Mouse (Mus musculus) liver, embryonic 14.5 days (tissue): ENCODE measurements around the gene Rgs11. TPM values are rescaled to one million over a fixed set of nuclear protein-coding genes. Genes with fewer than 3 reads are reported as not detected.
"Not testable (repeated sequence)": the region's sequence is repeated elsewhere in the genome, so short reads cannot be mapped to it uniquely, and the experiment has no call there.

Source experiments
- ATAC-seq: fragments of 200-750 bp; cut with Nextera tagmentation; 2 replicates; pipeline ENCODE4 v1.8.0; 2017; ENCODE audit warnings: moderate number of reproducible peaks, mild to moderate bottlenecking, moderate library complexity; ENCODE audit not compliant: insufficient read depth
- DNase-seq, 3 experiments: peaks; one replicate each; pipeline ENCODE4 v3.0.0-alpha.2; 2012 to 2013; ENCODE audit warnings: low read depth in 3 of 3, low spot score in 3 of 3
- H3K27ac ChIP-seq: fragments of 300-500 bp; sonication (generic); 2 replicates; pipeline ENCODE4 v1.5.1; 2014; ENCODE audit warnings: moderate library complexity, mild to moderate bottlenecking, control low read depth, inconsistent platforms
- H3K27me3 ChIP-seq: fragments of 300-500 bp; sonication (generic); 2 replicates; pipeline ENCODE4 v1.6.1; 2014; ENCODE audit warnings: mild to moderate bottlenecking, low read length, moderate library complexity; ENCODE audit not compliant: control insufficient read depth, insufficient read depth
- H3K36me3 ChIP-seq: fragments of 300-500 bp; sonication (generic); replicated peaks from 2 replicates; pipeline ENCODE4 v1.6.1; 2014; ENCODE audit warnings: low read depth; ENCODE audit not compliant: control insufficient read depth, insufficient read depth
- H3K4me1 ChIP-seq, 2 experiments: fragments of 200-500 bp in 1 of 2; fragments of 300-500 bp in 1 of 2; sonication (generic) in 1 of 2; replicated peaks; 2 replicates each; pipeline ENCODE4 v1.6.1; 2012 to 2014; ENCODE audit warnings: antibody characterized with exemption in 1 of 2, inconsistent platforms in 1 of 2, low read length in 1 of 2; ENCODE audit not compliant: control insufficient read depth in 2 of 2, insufficient read depth in 2 of 2
- H3K4me2 ChIP-seq: fragments of 300-500 bp; sonication (generic); 2 replicates; pipeline ENCODE4 v1.6.1; 2014; ENCODE audit warnings: low read depth, mild to moderate bottlenecking, control low read depth, moderate library complexity
- H3K4me3 ChIP-seq, 2 experiments: fragments of 200-500 bp in 1 of 2; fragments of 300-500 bp in 1 of 2; sonication (generic) in 1 of 2; 2 replicates each; pipeline ENCODE4 v1.5.1; 2012 to 2014; ENCODE audit warnings: low read depth in 2 of 2, low read length in 2 of 2, mild to moderate bottlenecking in 2 of 2, control low read depth in 1 of 2, inconsistent platforms in 1 of 2, moderate library complexity in 1 of 2; ENCODE audit not compliant: insufficient read depth in 1 of 2
- H3K9ac ChIP-seq: fragments of 300-500 bp; sonication (generic); replicated peaks from 2 replicates; pipeline ENCODE4 v1.6.1; 2014; ENCODE audit warnings: mild to moderate bottlenecking, control low read depth, moderate library complexity
- H3K9me3 ChIP-seq: fragments of 300-500 bp; sonication (generic); 2 replicates; pipeline ENCODE4 v1.6.1; 2016; ENCODE audit warnings: low read length, mixed read lengths; ENCODE audit not compliant: control insufficient read depth
- CTCF ChIP-seq: IDR thresholded peaks from 2 replicates; pipeline ENCODE4 v1.5.1; 2016; ENCODE audit warnings: antibody characterized with exemption, low read depth, control low read depth
- EP300 ChIP-seq: IDR thresholded peaks from 2 replicates; pipeline ENCODE4 v1.6.1; 2016; ENCODE audit warnings: antibody characterized with exemption, low read depth
- WGBS: fragments of 180-500 bp; shearing (Covaris S2); extraction: QIAGEN DNeasy Blood & Tissue Kit; methylation state at CpG from one replicate; pipeline ENCODE4 v1.1.7; 2014; ENCODE audit not compliant: insufficient replicate concordance; 5-methylcytosine and 5-hydroxymethylcytosine counted together
- polyA plus RNA-seq, 2 experiments: library from polyadenylated mRNA; depleted of rRNA in 1 of 2; stranded (reverse) in 1 of 2; unstranded in 1 of 2; fragments of >200 nt; fragmentation: Nextera tagmentation in 1 of 2; extraction: Ambion mirVana in 1 of 2; gene quantifications; 2 replicates each; pipeline versions ENCODE4 v1.2.1 to v1.2.3; 2012 to 2014

The Rgs11 gene
- polyA plus RNA-seq (2012; rRNA removed) (0.35 and 0.48 TPM in 2 replicates), polyA plus RNA-seq (2014; fragmentation: Nextera tagmentation; extraction: Ambion mirVana) (0.10 and 0.28 TPM in 2 replicates)

DNA sequence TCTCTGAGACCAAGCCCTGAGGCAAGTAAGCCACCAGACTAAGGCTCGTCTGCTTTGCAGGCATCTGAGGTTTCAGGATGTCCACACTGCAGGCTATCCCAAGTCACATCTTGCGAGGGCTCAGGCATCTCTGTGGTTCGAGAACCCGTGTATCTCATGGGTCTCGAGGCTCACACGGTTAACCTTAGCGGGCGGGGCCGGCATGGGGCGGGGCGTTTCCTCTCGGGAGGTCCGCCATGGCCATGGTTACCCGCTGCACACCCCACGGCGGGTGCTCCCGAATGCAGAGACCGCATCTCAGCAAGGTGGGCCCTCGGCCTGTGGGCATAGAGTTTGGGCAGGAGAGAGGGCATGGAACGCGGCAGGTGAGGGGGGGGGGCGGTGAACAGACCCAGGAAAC, at the start of gene Rgs11:
Rgs11 (plus strand) TSS at position 215 of the 400 bp plus-strand sequence.
- ATAC-seq = no peak
- Histone ChIP-seq H3K4me2 (peak within 1 kb of the TSS; percentile 74), H3K27me3 (peaks cover 36% of the 10 kb centered on the region), H3K27ac (no peak within 1 kb of the TSS), H3K9me3 (no peaks in the 10 kb centered on the region), H3K4me1 (peaks cover 28 to 36% of the 10 kb centered on the region in 2 experiments), H3K9ac (peak within 1 kb of the TSS; percentile 7; the same call in 1 of the 2 replicates), H3K4me3 (peak within 1 kb of the TSS; percentile 38 to 50), H3K36me3 (peaks cover 1% of the 10 kb centered on the region; the same call in 1 of the 2 replicates)
- TF ChIP-seq EP300 (no peak), CTCF (no peak)
- WGBS = under 1% methylated on average over 22 of the region's 22 CpGs
- DNase-seq = no peak

DNA sequence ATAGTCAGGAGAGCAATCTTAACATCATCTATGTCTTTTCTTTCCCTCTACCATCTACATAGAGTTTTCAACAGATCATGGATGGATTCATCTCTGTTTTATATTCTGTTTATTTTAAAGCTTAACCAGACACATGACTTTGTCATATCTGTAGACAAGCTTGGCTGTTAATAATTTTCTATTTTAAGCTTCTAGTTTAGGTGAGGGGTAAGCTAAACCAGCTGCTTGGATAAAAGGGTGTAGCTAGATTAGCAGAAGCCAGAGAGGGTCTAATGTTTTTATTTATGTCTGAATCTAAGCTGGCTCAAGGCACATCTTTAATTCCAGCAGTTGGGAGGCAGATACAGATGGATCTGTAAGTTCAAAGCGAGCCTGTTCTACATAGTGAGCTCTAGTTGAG, 40.0 kb upstream of the Rgs11 start:
- no peak for ATAC-seq
- Histone ChIP-seq H3K4me2 (no peak overlapping the region), H3K27ac (no peak overlapping the region), H3K4me1 (no peaks in the 10 kb centered on the region), H3K36me3 (no peaks in the 10 kb centered on the region), H3K9ac (no peak overlapping the region), H3K4me3 (no peak overlapping the region), H3K27me3 (no peaks in the 10 kb centered on the region), H3K9me3 (no peaks in the 10 kb centered on the region)
- DNase-seq = no peak
- TF ChIP-seq EP300 (no peak), CTCF (no peak)
- 83% methylated on average over 1 of the region's 1 CpGs for WGBS

DNA sequence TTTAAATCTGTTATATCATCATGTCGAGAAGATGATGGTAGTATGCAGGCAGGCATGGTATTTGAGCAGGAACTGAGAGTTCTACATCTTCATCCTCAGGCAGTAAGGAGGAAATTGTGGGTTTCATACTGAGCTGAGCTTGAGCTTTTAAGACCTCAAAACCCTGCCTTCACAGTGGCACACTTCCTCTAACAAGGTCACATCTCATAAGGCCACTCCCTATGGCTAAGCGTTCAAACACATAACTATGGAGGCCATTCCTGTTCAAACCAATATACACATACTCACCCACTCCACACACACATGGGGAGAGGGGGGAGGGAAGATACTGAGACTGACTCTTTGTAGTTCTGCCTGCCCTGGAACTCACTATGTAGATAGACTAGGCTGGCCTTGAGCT, 34.7 kb upstream of the Rgs11 start:
- TF ChIP-seq CTCF = no peak
- no peak for TF ChIP-seq EP300
- no peaks in the 10 kb centered on the region for H3K9me3 ChIP-seq
- DNase-seq (peak in 2 of 3 experiments; percentile 5 to 31), ATAC-seq (no peak)
- no peak overlapping the region for H3K27ac ChIP-seq
- no peaks in the 10 kb centered on the region for H3K4me1 ChIP-seq
- H3K4me3 ChIP-seq = no peak overlapping the region
- H3K27me3 ChIP-seq = no peaks in the 10 kb centered on the region
- H3K4me2 ChIP-seq = no peak overlapping the region
- WGBS = 15% methylated on average over 2 of the region's 2 CpGs
- H3K36me3 ChIP-seq = no peaks in the 10 kb centered on the region
- H3K9ac ChIP-seq = no peak overlapping the region

DNA sequence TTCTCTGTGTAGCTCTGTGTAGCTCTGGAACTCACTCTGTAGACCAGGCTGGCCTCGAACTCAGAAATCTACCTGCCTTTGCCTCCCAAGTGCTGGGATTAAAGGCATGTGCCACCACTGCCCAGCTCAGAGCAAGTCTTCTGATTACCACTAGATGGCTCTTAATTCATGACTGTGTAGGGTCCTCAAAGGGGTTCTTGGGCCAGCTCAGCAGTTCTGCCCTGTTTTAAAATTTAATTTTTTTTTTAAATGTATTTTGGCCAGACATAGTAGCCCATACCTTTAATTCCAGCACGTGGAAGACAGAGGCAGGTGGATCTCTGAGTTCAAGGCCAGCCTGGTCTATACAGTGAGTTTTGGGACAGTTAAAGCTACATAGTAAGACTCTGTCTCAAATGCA, 27.5 kb upstream of the Rgs11 start:
- TF ChIP-seq CTCF = peak; percentile 40
- WGBS = 70% methylated on average over 2 of the region's 2 CpGs
- H3K27me3 ChIP-seq, H3K4me3 ChIP-seq, H3K4me1 ChIP-seq, H3K27ac ChIP-seq, H3K9ac ChIP-seq, H3K9me3 ChIP-seq, DNase-seq, ATAC-seq, H3K4me2 ChIP-seq, H3K36me3 ChIP-seq: not testable (repeated sequence)

DNA sequence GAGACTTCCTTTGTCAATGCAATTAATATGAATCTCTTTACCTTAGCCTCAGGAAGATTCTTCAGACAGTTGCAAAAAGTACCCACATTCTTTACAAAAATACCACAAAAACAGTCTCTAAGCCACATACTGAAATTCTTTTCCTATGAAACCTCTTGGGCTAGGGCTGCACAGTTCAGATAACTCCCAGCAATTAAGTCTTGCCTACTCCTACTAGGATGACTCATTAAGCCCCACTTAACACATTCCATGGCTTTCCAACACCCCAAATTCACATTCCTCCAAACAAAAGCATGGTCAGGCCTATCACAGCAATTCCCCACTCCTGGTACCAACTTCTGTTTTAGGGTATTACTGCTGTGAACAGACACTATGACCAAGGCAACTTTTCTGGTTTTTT, 24.1 kb upstream of the Rgs11 start:
- H3K9me3 ChIP-seq = no peaks in the 10 kb centered on the region
- no peak overlapping the region for H3K27ac ChIP-seq
- no peak overlapping the region for H3K4me3 ChIP-seq
- peaks cover 7% of the 10 kb centered on the region for H3K36me3 ChIP-seq
- no peaks in the 10 kb centered on the region for H3K27me3 ChIP-seq
- ATAC-seq (no peak), DNase-seq (no peak)
- no peaks in the 10 kb centered on the region for H3K4me1 ChIP-seq
- H3K9ac ChIP-seq = no peak overlapping the region
- TF ChIP-seq CTCF (no peak), EP300 (no peak)
- no peak overlapping the region for H3K4me2 ChIP-seq
